Mouse (Mus musculus) stomach, postnatal 0 days (tissue): ENCODE measurements at regions not wholly inside any gene's neighbourhood (a gene's known extent, or its start where the extent isn't known, plus 50 kb on each side); places are given as distances from the start of the nearest gene placed in this dataset.

ENCODE experiments used
- CTCF ChIP-seq: IDR thresholded peaks from 2 replicates; pipeline ENCODE4 v1.5.1; 2016; ENCODE audit warnings: antibody characterized with exemption, low read depth, mild to moderate bottlenecking, moderate library complexity
- EP300 ChIP-seq: optimal IDR thresholded peaks from 2 replicates; pipeline ENCODE3; 2016; ENCODE audit warnings: antibody characterized with exemption

GRCm38 (mm10) chr7:135768592-135768991 lies 52.4 kb upstream of the Mki67 start:
- peak; percentile 92 for TF ChIP-seq CTCF
- no peak for TF ChIP-seq EP300
